Mouse (Mus musculus) T-helper 2 cell (primary cell): ENCODE results near the gene Dmrta2.

ENCODE experiments used
- in situ Hi-C: fragments of 300-600 bp; cut with MboI, MseI; formaldehyde crosslinking; loops from one replicate; pipeline ENCODE4 v1.15.1; 2025; ENCODE audit warnings: high pct_unique_total_duplicates

The Dmrta2 gene

DNA sequence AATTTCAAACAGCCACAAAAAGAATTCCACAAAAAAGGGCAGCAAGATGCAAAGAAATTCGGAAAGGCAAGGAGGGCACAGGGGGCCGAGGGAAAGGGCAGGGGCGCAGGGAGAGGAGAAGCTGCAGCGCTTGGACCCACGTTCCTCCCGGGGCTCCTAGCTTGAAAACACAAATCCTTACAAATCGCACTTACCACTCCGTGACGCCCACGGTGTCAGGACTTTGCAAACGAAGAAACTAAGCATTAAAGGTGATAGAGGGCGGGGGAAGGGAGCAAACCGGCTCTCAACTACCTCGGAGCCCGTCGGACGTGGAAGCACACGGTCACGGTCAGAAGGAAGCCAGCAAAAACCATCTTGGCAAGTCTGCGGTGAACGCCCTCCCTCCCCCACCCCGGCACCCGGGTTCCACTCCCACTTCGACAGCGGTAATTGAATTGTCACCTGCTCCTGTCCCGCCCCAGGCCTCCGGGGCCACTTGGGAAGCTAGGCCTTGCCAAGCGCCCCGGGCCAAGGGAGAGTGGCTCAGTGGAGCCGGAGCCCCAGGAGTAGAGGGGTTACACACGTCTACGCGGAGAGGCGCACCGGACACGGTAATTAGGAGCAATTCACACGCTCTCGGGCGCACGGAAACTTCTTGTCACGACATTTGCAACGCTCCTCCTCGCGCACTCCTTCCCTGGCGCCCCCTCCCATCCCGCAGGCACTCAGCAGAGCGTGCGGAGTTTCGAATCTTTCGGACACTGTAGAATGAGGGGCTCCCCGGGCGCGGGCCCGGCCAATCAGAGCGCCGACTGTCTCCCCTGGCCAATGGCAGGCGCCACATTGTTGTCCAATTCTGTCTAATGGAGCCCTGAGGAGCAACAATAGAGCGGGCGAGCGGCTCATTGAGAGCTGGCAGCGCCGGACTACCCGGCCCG, at the start of gene Dmrta2:
Dmrta2 (plus strand) TSS at position 906 of the 920 bp plus-strand sequence.
- in situ Hi-C loops, result no loop called here

DNA sequence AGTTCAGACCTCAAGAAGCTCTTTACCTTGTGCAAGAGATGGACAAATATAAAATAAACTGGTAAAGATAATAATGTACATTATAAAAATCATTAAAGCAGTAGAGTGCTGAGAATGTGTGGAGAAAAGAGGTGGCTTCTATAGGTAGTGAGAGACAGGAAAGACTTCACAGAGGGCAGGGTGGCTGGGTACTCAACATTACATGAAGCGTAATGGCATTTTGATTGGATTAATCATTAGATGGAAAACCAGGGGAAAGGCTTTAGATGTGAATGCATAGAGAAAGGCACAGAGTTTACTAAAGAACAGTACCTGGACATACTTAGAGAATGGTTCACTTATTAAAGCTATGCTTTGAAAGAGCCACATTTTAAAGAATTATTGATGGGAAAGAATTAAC, 48.8 kb upstream of the Dmrta2 start:
- in situ Hi-C loops, result no loop called here

DNA sequence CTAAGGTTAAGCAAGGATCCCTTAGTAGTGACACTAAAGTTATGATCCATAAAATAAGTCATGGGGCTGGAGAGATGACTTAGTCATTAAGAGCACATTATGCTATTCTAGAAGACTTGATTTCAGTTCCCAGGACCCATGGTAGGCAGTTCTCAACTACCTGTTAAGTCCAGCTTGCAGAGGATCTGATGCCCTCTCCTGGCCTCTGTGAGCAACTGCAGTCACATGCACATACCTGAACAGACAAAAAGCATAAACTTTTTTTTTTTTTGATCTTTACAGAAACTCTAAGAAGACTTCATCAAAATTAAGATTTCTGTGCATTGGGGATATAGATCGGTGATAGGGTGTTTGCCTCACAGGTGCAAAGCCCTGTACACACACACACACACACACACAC, 47.4 kb upstream of the Dmrta2 start:
- in situ Hi-C loops, result no loop called here

DNA sequence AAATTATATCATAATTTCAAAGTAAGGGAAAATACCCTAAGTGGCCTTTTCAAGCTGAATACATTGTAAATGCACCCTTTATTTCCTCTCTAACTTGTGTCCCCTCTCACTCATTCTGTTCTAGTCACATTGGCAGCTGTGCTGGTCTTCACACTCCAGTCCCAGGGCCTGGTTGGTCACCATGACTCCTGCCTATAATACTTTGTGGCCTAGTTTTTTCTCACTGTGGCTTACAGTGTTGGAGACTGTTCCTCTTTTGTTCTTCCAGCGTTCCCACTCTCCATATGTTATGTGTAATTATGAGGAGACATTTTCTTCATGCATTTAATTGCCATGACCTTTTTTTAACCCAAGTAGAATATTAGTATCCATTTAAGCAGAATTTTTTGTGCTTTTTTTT, 46.9 kb upstream of the Dmrta2 start:
- in situ Hi-C loops, result no loop called here

DNA sequence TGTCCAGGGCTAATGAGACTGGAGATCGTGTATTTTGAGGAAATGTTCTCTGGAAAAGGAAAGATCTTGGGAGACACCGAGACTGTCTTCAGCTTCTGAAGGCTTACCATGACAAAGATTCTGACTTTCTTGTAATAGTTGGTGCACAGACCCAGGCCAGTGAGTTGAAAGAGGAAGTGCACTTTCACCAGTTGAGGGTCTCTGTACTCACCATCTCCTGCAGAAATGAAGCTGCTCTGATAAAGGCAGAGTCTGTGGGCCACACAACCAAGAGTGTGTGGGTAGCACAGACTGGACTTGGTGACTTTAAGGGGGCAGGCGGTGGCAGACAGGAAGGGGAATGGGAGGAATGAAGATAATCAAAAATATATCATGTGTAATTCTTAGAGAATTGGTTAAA, 41.3 kb upstream of the Dmrta2 start:
- in situ Hi-C loops, result no loop called here

DNA sequence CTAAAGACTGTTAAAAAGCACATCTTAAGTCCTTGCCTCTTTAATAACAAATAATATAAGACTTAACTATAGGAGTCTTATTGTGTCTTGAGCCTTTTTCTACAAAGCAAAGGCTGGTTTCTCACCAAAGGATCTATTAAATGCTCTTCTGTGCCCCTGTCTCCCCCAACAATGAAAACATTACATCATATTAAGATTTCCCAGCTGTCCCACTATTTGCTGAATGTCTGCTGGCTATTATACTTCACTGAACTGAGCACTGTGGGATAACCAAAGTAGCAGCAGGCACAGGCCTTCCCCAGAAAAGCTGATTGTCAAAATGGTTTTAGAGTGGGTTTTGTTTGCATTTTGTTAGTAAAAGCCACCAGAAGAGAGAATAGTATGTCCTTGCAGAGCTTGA, 38.6 kb upstream of the Dmrta2 start:
- in situ Hi-C loops, result no loop called here

DNA sequence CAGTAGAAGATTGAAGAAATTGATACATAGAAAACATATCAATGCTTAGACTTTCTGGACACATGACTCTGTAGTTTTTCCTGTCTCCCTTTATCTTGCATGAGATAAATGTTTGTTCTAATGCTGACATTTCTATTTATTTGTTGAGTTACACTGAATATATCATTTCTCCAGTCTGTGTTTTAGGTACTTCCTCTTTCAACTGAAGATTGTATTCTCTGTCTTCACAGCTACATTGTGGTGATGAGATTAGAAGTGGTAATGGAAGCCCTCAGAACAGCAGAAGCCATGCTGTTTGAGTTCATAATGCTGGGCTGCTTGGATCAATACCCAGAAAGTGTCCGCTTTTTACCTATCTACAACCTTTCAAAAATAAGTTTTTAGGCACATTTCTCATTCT, 32.3 kb upstream of the Dmrta2 start:
- in situ Hi-C loops, result no loop called here

DNA sequence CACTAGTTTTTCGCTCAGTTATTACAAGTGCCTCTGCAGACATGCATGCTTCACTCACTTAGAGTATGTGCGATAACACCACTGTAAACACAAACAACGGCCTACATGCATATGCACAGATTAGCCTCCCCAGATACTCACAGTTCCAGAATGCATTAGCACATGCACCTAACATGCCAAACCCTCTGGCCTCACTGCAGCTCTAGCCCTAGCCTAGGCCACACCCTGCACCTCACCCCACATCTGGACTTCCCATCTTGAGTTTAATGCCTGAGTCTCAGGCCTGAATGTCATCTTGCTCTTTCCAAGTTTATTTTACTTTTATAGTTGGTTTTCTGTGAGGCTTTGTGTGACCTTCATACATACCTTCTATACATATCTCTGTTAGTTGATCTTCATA, 28.5 kb upstream of the Dmrta2 start:
- in situ Hi-C loops, result no loop called here

DNA sequence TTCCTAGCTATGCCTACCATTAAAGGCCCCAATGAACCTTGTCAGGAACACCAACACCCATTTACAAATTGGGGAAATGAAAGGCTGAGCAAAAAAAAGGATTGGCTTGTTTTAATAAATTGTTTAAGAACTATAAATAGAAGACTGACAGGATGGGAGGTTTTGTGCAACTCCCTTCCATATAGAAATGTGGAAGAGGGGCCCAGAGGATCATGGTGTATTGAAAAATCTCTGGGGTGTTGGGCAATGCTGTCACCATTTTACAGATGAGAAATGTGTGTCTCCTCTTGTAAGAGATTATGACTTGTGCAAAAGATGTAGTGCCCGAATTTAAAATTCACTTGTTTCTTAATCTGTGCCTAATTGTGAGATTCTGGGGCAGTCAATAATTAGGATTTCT, 24.3 kb upstream of the Dmrta2 start:
- in situ Hi-C loops, result no loop called here

DNA sequence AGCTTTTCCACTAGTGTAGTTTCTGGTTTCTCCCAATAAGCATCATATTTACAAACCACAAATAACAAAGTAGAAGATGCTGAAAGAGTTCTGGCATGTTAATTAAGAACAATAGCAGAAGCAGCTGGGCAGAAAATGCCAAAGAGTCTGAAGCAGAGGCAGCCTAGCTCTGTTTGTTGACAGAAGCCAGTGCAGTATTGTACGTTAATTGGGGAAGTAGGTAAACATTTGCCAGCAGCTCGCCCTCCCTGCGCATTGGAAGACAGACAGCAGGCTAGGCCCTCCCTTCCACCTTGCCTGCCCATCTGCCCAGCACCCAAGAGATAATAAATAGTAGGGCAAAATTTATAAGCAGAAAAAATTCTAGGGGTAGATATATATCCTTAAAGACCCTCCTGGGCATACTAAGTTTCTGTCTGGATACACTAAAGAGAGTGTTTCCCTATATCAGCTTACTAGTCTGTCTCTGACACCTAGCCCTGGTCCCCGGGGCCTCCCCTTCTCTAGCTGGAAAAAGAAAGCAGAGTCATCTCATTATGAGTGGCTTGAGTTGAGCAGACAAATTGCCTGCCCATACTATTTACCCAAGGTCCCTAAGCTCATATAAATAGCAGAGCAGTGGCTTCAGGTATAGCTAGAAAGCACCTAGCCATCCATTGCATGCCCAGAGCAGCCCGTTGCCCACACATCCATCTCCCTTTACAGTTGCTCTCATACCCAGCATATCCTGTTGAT, 17.5 kb upstream of the Dmrta2 start:
- in situ Hi-C loops, result no loop called here

DNA sequence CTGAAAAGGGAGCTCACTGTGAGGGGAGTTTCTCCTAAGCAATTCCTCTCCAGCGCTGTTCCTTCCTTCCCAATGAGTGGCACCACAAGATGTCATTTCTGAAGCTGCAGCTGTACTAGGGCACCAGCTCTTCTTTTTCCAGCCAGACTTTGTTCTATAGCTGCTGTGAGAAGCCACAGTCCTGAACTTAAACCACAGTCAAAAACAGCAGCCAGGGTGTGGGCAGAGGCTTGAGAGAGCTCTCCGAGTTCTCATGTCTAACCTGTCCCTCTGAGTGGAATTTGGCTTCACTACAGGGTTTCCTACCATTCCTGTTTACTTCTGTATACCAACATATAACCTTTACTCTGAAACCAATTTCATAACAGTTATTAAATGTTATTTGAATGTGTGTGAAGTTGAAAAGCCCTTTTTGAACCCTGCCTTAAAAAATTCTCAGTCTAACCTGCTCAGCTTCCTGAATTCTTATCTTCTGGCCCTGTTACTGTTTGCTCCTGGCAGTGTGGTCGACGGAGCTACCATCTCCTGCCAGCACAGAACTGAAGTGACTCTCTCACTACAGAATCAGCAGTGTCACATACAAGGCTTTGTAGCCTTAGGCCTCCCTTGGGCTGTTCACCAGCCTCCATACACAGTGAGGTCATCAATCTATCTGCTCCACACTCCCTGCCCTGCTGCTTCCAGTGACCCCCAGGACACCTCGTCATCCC, 14.1 kb upstream of the Dmrta2 start:
- in situ Hi-C loops, result no loop called here

DNA sequence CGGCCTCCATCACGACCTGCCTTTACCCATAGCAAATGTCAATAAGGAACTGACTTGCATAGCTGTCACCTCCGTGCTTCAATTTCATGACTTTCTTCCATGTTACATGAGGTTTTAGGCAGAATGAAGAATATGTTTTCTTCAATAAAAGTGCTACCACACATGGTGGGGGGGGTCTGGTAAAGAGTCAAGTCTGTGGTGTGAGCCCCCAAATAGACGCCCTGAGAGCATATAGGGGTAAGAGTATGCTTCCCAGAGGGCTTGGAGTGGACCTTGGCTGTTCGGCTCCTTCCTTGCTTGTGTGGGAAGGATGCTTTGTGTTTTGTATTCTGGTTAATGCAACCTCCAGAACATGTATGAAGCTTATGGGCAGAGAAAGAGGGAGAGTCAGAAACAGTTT, 8.3 kb upstream of the Dmrta2 start:
- in situ Hi-C loops, result no loop called here

DNA sequence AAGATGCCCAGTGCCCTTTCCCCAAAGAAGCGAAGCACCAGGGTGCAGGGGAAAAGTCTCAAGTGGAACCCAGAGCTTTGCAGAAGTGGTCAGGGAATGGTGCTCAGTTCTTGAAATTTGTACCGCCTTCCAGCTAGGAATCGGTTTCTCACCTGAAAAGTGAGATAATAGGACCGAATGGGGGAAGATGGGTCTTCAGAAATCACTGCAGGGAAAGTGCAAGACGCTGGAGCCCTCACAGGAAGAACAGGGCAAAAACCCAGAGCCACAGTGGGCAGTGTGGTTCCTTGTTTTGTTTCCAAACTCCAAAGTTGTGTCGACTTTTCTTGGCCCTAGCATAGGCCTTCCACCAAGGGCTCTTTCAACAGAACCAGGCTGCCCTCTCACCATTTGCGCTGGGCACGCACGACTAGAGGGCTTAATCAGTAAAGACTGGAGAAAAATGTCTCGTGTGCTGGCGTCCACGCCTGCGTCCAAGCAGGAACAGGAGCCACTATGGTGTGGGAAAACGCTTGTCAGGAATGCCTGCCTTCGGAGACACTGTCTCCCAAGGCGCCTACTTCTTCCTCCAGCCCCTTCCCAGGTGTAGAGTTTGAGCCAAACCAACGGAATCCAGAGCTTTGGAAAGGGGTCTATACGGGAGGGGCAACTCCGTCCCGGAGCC, 3.7 kb upstream of the Dmrta2 start:
- in situ Hi-C loops, result no loop called here

DNA sequence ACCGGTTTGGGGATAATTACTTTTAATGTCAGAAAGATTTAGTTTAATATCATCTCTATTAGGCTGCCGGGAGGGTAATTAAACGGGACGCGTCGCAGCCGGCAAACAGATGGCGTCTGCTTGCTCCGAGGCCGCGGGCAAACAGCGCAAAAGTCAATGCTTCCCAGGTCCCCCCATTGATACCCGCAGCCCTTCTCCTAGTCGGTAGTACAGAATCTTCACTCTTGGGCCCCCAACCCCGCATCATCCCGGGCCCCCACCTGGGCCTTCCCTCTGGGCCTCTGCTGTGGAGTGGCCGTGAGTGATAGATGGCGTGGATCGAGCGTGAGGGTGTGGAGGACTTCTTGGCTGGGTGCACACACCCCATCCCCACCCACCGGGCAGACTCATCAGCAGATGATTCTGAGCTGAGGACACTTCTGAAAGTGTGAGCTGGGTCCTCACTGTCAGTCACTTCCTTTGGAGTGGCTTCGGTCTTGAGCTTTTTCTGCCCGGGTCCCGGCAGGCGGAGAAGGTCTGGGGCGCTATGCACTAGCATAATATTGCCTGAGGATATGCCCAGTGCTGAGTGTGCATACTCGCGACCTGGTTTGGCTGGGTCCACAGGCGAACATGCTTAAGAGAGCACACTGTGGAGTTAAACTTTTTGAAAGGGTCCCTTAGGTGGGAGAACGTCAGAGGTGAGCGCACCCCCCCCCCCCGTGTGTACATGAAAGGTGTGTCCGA, 3.0 kb upstream of the Dmrta2 start:
- in situ Hi-C loops, result no loop called here

DNA sequence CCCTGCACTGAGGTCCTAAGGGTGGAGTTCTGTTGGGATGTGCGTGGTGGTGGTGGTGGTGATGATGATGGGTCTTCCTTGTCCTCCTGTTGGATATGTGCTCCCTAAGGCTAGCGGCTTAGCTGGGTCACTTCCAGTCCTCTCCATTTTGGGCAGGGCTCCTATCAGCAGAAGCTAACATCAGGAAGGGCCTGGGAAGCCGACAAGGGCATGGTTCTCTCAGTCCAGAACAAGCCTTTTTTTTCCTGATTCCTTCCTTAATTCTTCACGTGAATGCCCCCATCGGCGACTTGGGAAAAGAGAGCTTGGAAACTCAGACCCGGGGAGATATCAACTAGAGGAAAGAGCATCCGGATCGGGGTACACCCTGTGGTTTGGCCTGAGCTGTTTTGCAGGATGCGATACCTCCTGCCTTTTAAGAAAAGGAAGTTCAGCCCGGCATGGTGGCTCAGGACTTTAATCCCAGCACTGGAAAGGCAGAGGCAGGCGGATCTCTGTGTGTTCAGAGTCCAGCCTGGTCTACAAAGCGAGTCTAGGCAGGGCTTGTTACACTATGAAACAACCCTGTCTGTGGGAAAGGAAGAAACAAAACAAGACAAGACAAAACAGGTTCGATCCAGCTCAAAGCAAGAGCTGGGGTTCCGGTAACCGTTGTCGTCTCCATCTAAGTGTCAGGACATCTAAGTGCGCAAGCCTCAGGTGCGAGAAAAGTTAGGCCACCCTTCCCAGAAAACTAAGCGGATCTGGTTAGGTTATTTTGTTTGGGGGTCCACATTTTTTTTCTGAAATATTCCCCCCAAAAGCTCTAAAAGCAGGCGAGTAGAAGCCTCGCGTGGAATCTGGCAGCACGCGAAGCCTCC, 2.2 kb upstream of the Dmrta2 start:
- in situ Hi-C loops, result no loop called here

DNA sequence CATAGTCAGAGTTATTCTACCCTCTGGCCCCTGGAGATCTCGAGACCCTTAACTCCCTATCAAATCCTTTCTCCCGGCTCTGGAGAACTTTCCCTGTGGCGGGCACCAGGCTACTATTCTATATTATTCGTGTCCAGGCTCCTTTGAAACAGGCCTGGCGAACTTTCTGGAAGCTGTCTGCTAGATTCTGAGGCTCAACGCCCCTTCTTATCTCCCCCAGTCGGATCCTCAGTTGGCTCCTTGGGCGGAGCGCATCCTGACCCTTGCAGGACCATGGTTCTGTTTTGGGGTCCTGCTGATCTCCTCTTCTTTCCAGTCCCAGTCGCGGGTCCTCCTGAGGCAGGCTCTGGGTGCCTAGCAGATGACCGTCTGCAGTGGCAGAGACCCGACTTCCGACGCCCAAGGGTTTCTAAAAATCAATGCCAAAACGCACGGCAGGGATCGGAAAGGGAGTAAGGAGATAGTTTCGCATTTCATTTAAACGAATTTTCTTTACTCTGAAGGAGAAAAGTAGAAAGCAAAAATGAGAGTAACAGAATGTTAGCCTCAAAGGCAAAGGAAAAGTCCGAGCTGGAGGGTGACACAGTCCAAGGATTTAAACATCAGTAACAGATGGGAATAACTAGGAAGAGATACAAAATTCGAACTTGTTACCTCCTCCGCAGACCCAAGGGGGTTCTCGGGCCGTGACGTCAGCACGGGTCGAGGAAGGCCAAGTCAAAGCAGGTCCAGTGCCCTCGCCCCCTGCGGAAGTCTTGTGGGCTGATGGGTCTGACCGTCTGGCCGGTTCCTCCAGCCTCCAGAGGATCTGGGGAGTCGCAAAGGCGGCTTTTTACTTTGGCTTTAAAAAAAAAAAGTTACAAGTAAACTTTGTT, 1.3 kb upstream of the Dmrta2 start:
- in situ Hi-C loops, result no loop called here

DNA sequence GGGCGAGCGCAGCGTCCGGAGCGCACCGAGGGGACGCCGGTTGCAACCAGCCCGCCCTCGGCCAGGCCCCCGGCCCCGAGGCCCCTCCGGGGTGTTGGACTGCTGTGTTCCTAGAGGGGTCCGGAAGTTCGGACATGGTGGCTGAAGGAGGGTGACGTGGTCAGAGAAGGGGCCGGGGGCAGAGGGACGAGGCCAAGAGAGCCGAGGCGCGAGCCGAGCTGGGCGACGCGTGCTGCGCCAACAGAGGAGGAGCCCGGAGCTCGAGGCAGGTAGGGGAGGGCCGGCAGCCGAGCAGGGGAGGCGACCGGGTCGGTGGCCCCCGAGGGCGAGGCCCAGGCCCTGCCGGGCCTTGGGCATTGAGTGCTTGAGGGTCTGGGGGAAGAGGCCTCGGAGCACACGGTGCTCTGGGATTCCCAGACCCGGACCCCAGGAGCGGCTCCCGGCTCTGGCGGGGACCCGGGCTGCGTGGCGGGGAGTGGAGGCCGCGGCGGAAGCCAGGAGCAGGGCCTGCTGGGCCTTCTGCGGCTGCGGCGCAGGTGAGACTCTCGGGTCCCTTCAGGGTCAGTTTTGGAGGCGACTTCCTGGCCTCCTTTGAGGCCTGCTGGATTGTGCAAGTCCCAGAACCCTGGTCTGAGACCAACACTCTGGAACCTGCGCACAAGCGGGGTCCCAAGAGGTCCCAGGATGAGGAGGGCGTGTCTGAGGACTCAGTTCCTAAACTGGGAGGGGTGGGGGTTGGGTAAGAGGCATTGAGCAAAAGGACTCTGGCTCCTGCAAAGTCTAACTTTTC, 410 bp downstream of the Dmrta2 start:
- in situ Hi-C loops, result no loop called here

DNA sequence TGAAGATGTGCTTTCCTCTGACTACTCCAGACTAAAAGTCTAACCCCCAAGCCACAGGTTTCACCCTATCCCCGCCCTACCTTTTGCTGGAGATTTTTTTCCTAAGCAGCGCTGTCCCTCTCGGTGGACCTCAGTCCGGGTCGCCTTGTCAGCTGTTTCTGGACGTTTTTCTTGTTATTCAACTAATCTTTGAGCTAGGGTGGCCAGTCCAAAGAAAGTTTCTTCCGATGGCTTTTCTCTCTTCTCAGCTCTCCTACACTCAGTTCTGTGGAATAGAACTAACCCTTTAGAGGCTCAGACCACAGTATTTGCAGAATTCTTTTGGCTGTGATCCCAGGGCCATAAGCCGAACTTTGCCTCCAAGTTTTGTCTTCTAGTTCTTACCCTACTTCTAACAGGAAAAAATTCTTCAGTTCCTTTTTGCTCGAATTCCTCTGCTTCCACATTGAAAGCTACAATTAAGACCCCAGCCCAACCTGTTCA, 1.0 kb downstream of the Dmrta2 start:
- in situ Hi-C loops, result no loop called here
